Mouse (Mus musculus) spleen, adult 2 months (tissue): ENCODE results near the gene Zfp790.

Experiments used
- CTCF ChIP-seq: fragments of 200-500 bp; IDR thresholded peaks from 2 replicates; pipeline ENCODE4 v1.5.1; 2011; ENCODE audit warnings: mild to moderate bottlenecking, inconsistent platforms; ENCODE audit not compliant: insufficient read depth, insufficient read length, insufficient replicate concordance; ENCODE audit errors: extremely low read depth
- POLR2A ChIP-seq: fragments of 200-500 bp; IDR thresholded peaks from 2 replicates; pipeline ENCODE4 v1.6.1; 2011; ENCODE audit warnings: low read depth, low read length, inconsistent platforms

- TF ChIP-seq POLR2A (no peak), CTCF (no peak)
These were observed 23.0 kb upstream of the Zfp790 start for GRCm38 (mm10) chr7:29792906-29793305.
